Mouse (Mus musculus) intestine, embryonic 16.5 days (tissue): ENCODE measurements around the gene Endov. TPM values are rescaled to one million over a fixed set of nuclear protein-coding genes. Genes with fewer than 3 reads are reported as not detected.

ENCODE experiments used
- ATAC-seq: fragments of 200-750 bp; cut with Nextera tagmentation; 2 replicates; pipeline ENCODE4 v1.8.0; 2017; ENCODE audit warnings: moderate TSS enrichment, moderate library complexity
- H3K27ac ChIP-seq: fragments of 300-500 bp; sonication (generic); 2 replicates; pipeline ENCODE4 v1.5.1; 2014; ENCODE audit warnings: mild to moderate bottlenecking, low read length
- H3K27me3 ChIP-seq: fragments of 300-500 bp; sonication (generic); replicated peaks from 2 replicates; pipeline ENCODE4 v1.6.1; 2014; ENCODE audit warnings: low read length, control low read depth, mixed read lengths; ENCODE audit not compliant: control insufficient read depth, insufficient read depth
- H3K36me3 ChIP-seq: fragments of 300-500 bp; sonication (generic); 2 replicates; pipeline ENCODE4 v1.6.1; 2014; ENCODE audit warnings: low read length, control low read depth; ENCODE audit not compliant: control insufficient read depth, insufficient read depth
- H3K4me1 ChIP-seq: fragments of 300-500 bp; sonication (generic); 2 replicates; pipeline ENCODE4 v1.6.1; 2014; ENCODE audit warnings: low read length, control low read depth, mixed read lengths; ENCODE audit not compliant: control insufficient read depth, insufficient read depth
- H3K4me2 ChIP-seq: fragments of 300-500 bp; sonication (generic); 2 replicates; pipeline ENCODE4 v1.6.1; 2014; ENCODE audit warnings: low read depth, low read length, control low read depth
- H3K4me3 ChIP-seq: fragments of 300-500 bp; sonication (generic); 2 replicates; pipeline ENCODE4 v1.5.1; 2014; ENCODE audit warnings: mild to moderate bottlenecking, low read length
- H3K9ac ChIP-seq: fragments of 300-500 bp; sonication (generic); 2 replicates; pipeline ENCODE4 v1.6.1; 2014; ENCODE audit warnings: low read depth, low read length
- H3K9me3 ChIP-seq: fragments of 300-500 bp; sonication (generic); 2 replicates; pipeline ENCODE4 v1.6.1; 2016; ENCODE audit warnings: low read length, control low read depth; ENCODE audit not compliant: control insufficient read depth
- WGBS: fragments of 180-500 bp; shearing (Covaris S2); extraction: QIAGEN DNeasy Blood & Tissue Kit; methylation state at CpG from one replicate; pipeline ENCODE4 v1.1.7; 2014; 5-methylcytosine and 5-hydroxymethylcytosine counted together
- polyA plus RNA-seq: library from polyadenylated mRNA; unstranded; fragments of >200 nt; fragmentation: Nextera tagmentation; extraction: Ambion mirVana; gene quantifications from 2 replicates; pipeline ENCODE4 v1.2.1, GENCODE M21; 2015

Endov gene
- polyA plus RNA-seq, 1 experiment from 2014 or later: 15.1 TPM

DNA sequence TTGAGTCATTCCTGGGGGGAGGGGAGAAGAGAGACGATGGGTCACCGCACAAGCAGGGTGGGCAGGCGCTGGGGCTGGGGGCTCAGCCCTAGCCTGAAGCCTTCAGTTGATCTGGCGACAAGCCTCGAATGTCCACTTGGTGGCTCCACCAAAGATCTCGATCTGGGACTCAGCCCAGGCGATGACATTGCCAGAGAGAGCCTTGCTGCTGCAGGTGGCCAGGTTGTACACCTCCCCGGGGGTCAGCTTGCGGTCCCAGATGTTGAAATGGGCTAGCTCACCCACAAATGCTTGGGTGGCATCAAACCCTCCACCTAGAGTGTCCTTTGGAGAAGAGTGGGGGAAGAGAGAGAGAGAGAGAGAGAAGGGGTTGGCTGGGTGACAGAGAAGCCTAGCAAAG lies 51.2 kb downstream of the Endov start:
- H3K9ac ChIP-seq: no peak overlapping the region
- no peaks in the 10 kb centered on the region for H3K9me3 ChIP-seq
- ATAC-seq: no peak
- H3K27ac ChIP-seq: no peak overlapping the region
- H3K4me2 ChIP-seq: no peak overlapping the region
- H3K27me3 ChIP-seq: peaks cover 68% of the 10 kb centered on the region
- H3K4me3 ChIP-seq: no peak overlapping the region
- H3K36me3 ChIP-seq: no peaks in the 10 kb centered on the region
- H3K4me1 ChIP-seq: peaks cover 12% of the 10 kb centered on the region
- WGBS: 47% methylated on average over 9 of the region's 9 CpGs

DNA sequence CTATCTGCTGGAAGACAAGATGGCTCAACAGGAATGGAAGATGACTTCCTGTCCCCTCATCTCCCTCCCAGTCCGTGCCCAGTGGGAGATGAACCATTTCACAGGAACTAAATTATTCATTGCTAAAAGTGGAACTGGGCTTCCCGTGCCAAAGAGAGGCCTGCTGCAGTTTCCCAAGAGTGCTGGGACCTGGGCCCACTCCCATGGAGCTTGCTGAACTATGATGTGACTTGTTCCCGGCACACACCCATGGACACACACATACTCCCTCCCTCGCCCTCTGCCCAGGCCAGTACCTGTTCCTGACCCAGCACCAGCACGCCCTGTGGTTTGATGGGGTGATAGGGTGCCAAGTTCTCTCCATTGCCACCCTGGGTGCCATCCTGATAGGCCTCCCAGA lies 51.7 kb downstream of the Endov start:
- Histone ChIP-seq H3K4me1 (peaks cover 17% of the 10 kb centered on the region), H3K27ac (no peak overlapping the region), H3K9me3 (no peaks in the 10 kb centered on the region), H3K27me3 (peaks cover 73% of the 10 kb centered on the region), H3K36me3 (no peaks in the 10 kb centered on the region), H3K4me3 (no peak overlapping the region), H3K4me2 (no peak overlapping the region), H3K9ac (no peak overlapping the region)
- ATAC-seq: no peak
- WGBS: 75% methylated on average over 5 of the region's 5 CpGs

DNA sequence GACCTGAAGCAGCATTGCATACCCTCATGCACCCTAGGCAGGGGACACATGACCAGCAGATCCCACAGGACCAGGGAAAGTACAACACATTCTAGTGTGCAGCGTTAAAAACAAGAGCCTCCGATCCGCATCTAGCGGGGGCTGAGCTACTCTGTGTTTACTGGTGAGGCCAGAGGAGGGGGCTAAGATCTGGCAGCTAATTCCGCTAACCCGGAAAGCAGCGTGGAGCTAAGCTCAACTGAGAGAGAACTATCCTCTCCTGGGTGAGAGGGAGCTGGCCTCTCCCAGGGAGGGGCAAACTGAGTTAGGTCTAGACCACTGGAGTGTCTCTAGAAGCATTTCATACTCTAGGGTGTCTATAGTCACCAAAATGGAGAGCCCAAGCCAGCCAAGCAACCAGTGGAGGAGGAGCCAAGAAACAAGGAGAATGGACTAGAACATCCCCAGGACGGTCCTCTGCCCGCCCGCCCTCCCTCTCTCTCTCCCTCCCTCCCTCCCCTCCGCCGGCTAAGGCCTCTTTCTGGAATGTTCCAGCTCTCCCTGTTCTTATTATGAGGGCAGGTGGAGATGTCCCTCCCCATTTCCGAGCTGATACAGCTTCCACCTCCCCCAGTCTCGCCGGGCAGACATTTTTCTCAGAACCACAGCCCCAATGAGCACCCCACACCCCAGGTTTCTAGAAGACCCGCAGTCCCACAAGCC lies 52.8 kb downstream of the Endov start:
- peaks cover 84% of the 10 kb centered on the region for H3K27me3 ChIP-seq
- H3K9me3 ChIP-seq: no peaks in the 10 kb centered on the region
- WGBS: 54% methylated on average over 16 of the region's 16 CpGs
- ATAC-seq: no peak
- no peak overlapping the region for H3K9ac ChIP-seq
- H3K4me1 ChIP-seq: peaks cover 27% of the 10 kb centered on the region
- no peak overlapping the region for H3K4me2 ChIP-seq
- H3K36me3 ChIP-seq: no peaks in the 10 kb centered on the region
- no peak overlapping the region for H3K4me3 ChIP-seq
- no peak overlapping the region for H3K27ac ChIP-seq

DNA sequence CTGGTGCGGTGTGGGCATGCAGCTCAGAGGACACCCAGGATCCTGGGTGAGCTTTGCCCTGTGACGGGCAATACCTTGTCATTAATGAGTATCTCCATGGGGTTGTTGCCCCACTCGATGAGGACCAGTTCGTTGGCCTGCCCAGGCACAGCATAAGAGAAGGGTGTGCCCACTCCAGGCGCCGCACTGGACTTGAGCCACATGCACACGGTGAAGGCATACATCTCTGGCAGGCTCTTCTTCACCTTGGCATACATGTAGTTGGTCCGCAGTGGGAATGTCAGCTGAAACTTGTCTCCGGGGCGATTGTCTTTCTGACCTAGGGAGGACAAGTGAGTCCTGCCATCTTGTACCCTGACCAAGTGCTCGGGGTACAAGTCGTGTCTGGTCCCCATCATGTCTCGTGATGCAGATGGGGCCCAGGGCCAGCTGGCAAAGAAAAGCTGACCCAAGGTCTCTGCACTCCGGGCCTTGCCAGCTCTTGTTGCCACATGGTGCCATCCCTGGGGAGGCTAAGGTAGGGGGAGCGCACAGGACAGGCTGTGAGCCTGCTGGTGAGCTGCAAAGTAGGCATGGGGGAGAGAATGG lies 53.5 kb downstream of the Endov start:
- WGBS: 80% methylated on average over 15 of the region's 15 CpGs
- H3K27me3 ChIP-seq: peaks cover 91% of the 10 kb centered on the region

GRCm38 (mm10) chr11:119545281-119545680 lies 54.1 kb downstream of the Endov start:
- Histone ChIP-seq H3K4me3 (no peak overlapping the region), H3K27me3 (peaks cover 95% of the 10 kb centered on the region), H3K4me2 (no peak overlapping the region), H3K27ac (no peak overlapping the region), H3K9ac (no peak overlapping the region), H3K4me1 (peaks cover 34% of the 10 kb centered on the region), H3K9me3 (no peaks in the 10 kb centered on the region), H3K36me3 (no peaks in the 10 kb centered on the region)
- WGBS: 50% methylated on average over 3 of the region's 3 CpGs
- no peak for ATAC-seq

More for the DNA sequence above, 53.5 kb downstream of the Endov start:
- no peaks in the 10 kb centered on the region for H3K36me3 ChIP-seq
- peaks cover 34% of the 10 kb centered on the region for H3K4me1 ChIP-seq
- H3K9ac ChIP-seq: no peak overlapping the region
- no peak overlapping the region for H3K4me3 ChIP-seq
- no peak for ATAC-seq
- H3K4me2 ChIP-seq: no peak overlapping the region
- H3K9me3 ChIP-seq: no peaks in the 10 kb centered on the region
- no peak overlapping the region for H3K27ac ChIP-seq

DNA sequence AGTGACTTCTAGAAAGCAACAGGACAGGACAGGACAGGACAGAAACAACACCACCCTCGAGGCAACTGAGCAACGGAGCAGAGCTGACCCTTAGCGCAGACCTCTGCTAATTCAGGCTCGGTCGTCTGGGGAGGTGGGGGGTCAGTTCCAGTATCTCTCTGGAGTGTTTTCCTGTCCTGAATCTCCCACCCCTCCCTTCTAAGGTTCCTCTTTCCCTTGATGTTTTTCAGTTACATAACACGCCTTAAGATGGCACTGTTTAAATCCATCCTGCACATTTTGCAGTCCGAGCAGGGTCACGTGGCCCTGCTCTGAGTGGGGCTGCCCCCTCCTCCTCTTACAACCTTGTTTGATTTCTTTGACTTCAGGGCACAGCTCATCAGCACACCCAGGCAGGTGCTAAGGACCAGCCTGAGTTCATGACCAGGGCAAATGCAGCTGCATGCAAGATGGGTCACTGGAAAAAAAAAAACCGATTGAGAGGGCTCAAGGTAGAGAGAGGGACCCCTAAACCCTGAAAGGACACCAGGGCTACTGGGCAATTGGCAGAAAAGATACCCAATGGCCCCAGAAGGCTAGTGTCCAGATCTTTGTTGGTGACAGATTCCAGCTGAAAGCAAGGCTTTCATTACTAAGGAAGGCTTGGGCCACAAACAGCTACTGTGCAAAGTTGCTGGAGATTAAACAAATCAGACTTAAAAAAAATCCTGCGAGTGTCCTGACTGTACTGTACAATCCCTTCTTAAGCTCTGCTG lies 54.8 kb downstream of the Endov start:
- 4% methylated on average over 10 of the region's 10 CpGs for WGBS
- no peak overlapping the region; the same call in 1 of the 2 replicates for H3K4me3 ChIP-seq
- H3K4me1 ChIP-seq: peaks cover 34% of the 10 kb centered on the region
- peaks cover 97% of the 10 kb centered on the region for H3K27me3 ChIP-seq
- H3K9me3 ChIP-seq: no peaks in the 10 kb centered on the region
- H3K4me2 ChIP-seq: no peak overlapping the region
- H3K36me3 ChIP-seq: no peaks in the 10 kb centered on the region
- no peak overlapping the region for H3K27ac ChIP-seq
- no peak overlapping the region for H3K9ac ChIP-seq
- ATAC-seq: no peak

DNA sequence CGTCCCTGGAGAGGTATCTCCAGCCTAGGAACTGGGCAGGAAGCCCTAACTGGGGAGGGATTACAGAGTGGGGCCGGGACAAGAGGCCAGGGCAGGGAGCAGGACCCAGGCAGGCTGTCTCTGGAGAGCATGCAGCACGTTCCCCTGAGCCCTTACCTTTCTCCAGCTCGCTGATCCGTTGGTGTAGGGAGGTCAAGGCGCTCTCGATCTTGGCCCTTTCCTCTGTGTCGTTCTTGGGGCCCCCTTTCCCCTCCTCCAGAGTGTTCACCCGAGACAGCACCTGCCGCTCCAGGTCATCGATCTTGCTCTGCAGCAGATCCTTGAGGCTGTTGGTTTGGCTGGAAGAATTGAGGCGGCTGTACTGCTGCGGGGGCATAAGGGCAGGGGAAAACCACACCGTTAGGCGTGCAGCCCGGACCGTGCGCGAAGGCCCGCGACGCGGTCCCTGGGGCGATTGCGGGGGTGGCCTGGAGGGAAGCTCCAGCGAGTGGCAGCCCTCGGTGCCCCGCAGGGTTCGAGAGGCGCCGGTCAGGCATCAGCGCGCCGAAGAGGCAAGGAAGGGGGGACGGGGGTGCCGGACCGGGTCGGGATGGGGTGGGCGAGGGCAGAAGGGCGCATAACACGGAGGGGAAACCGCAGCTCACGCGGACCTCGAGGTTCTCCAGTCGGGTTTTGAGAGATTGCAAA lies 55.5 kb downstream of the Endov start:
- Histone ChIP-seq H3K27ac (no peak overlapping the region), H3K9ac (peak overlapping the region; percentile 64; the same call in 1 of the 2 replicates), H3K9me3 (no peaks in the 10 kb centered on the region), H3K4me2 (peak overlapping the region; percentile 99), H3K27me3 (peaks cover 92% of the 10 kb centered on the region), H3K4me1 (peaks cover 34% of the 10 kb centered on the region), H3K36me3 (no peaks in the 10 kb centered on the region), H3K4me3 (peak overlapping the region; percentile 62)
- WGBS: under 1% methylated on average over 46 of the region's 46 CpGs
- no peak for ATAC-seq

- Histone ChIP-seq H3K36me3 (no peaks in the 10 kb centered on the region), H3K9me3 (no peaks in the 10 kb centered on the region), H3K9ac (peak within 1 kb of the TSS; percentile 64), H3K4me1 (peaks cover 34% of the 10 kb centered on the region), H3K4me2 (peak within 1 kb of the TSS; percentile 99), H3K27me3 (peaks cover 87% of the 10 kb centered on the region), H3K4me3 (peak within 1 kb of the TSS; percentile 62), H3K27ac (no peak within 1 kb of the TSS)
- WGBS: under 1% methylated on average over 90 of the region's 90 CpGs
- no peak for ATAC-seq
Measured at GRCm38 (mm10) chr11:119547183-119547921, 56.2 kb downstream of the Endov start, which contains the start of gene Nptx1. Gene Nptx1, minus strand, starts transcription at chr11:119547753.
